Mouse (Mus musculus) ES-Bruce4 (cell line): ENCODE measurements around the gene Krtap4-13.

Source experiments
- CTCF ChIP-seq: IDR thresholded peaks from one replicate; pipeline ENCODE4 v1.8.1; 2011; ENCODE audit warnings: low read depth, low read length
- EP300 ChIP-seq: IDR thresholded peaks from 2 replicates; pipeline ENCODE4 v1.6.1; 2011; ENCODE audit warnings: low read depth, low read length; ENCODE audit not compliant: insufficient read depth
- POLR2A ChIP-seq: IDR thresholded peaks from one replicate; pipeline ENCODE4 v1.8.1; 2011; ENCODE audit warnings: low read length; ENCODE audit not compliant: insufficient read depth

GRCm38 (mm10) chr11:99768410-99768809 is 41.3 kb downstream of the Krtap4-13 start:
- TF ChIP-seq CTCF: no peak
- TF ChIP-seq EP300: no peak
- no peak for TF ChIP-seq POLR2A
